Mouse (Mus musculus): ENCODE results near the gene Ubqln1.

The Ubqln1 gene

GRCm38 (mm10) chr13:58197981-58198640 lies 17.3 kb downstream of the Ubqln1 start:
- DNase-seq (ENCODE audit: low spot score) = no peak

GRCm38 (mm10) chr13:58197211-58197610 lies 18.2 kb downstream of the Ubqln1 start:
- no peak for DNase-seq (ENCODE audit: low spot score)

- no peak for DNase-seq (ENCODE audit: low spot score)
Measured at GRCm38 (mm10) chr13:58194908-58195307, 20.5 kb downstream of the Ubqln1 start.

- DNase-seq (ENCODE audit: low spot score) = no peak
Measured at GRCm38 (mm10) chr13:58193221-58193620, 22.2 kb downstream of the Ubqln1 start.

- DNase-seq (ENCODE audit: low spot score) = no peak
Measured at GRCm38 (mm10) chr13:58192146-58192545, 23.3 kb downstream of the Ubqln1 start.

GRCm38 (mm10) chr13:58191516-58191915 lies 23.9 kb downstream of the Ubqln1 start:
- DNase-seq (ENCODE audit: low spot score) = no peak

- DNase-seq (ENCODE audit: low spot score) = no peak
Measured at GRCm38 (mm10) chr13:58189473-58189872, 26.0 kb downstream of the Ubqln1 start.

- peak; percentile 75 for DNase-seq (ENCODE audit: low spot score)
Measured at GRCm38 (mm10) chr13:58188412-58188811, 27.0 kb downstream of the Ubqln1 start.

GRCm38 (mm10) chr13:58187751-58188150 lies 27.7 kb downstream of the Ubqln1 start:
- no peak for DNase-seq (ENCODE audit: low spot score)

GRCm38 (mm10) chr13:58186281-58186680 lies 29.2 kb downstream of the Ubqln1 start:
- no peak for DNase-seq (ENCODE audit: low spot score)

- DNase-seq (ENCODE audit: low spot score) = no peak
Measured at GRCm38 (mm10) chr13:58184111-58184510, 31.3 kb downstream of the Ubqln1 start.

GRCm38 (mm10) chr13:58181607-58182551 lies 33.6 kb downstream of the Ubqln1 start:
- DNase-seq (ENCODE audit: low spot score) = no peak

GRCm38 (mm10) chr13:58177511-58178208 lies 37.8 kb downstream of the Ubqln1 start:
- peak; percentile 96 for DNase-seq (ENCODE audit: low spot score)

- DNase-seq (ENCODE audit: low spot score) = no peak
Measured at GRCm38 (mm10) chr13:58176105-58176504, 39.3 kb downstream of the Ubqln1 start.

- no peak for DNase-seq (ENCODE audit: low spot score)
Measured at GRCm38 (mm10) chr13:58168119-58168518, 47.3 kb downstream of the Ubqln1 start.

GRCm38 (mm10) chr13:58163343-58163742 lies 52.1 kb downstream of the Ubqln1 start:
- no peak for DNase-seq (ENCODE audit: low spot score)

GRCm38 (mm10) chr13:58160761-58161160 lies 54.7 kb downstream of the Ubqln1 start:
- no peak for DNase-seq (ENCODE audit: low spot score)

- DNase-seq (ENCODE audit: low spot score) = peak; percentile 81
Measured at GRCm38 (mm10) chr13:58158099-58158912, 57.1 kb downstream of the Ubqln1 start.

- DNase-seq (ENCODE audit: low spot score) = peak; percentile 89
Measured at GRCm38 (mm10) chr13:58157447-58158098, 57.9 kb downstream of the Ubqln1 start, which contains the start of gene Idnk. Idnk (plus strand) TSS chr13:58157649.

- DNase-seq (ENCODE audit: low spot score) = no peak
Measured at GRCm38 (mm10) chr13:58157036-58157435, 58.4 kb downstream of the Ubqln1 start.

- no peak for DNase-seq (ENCODE audit: low spot score)
Measured at GRCm38 (mm10) chr13:58156031-58156430, 59.4 kb downstream of the Ubqln1 start.

Data from ovary, postnatal 36 days (tissue).